Mouse (Mus musculus): ENCODE data around the gene Arfgap1. TPM values are rescaled to one million over a fixed set of nuclear protein-coding genes. Genes with fewer than 3 reads are reported as not detected.

Arfgap1 gene
- polyA plus RNA-seq, 1 experiment: 118 TPM

DNA sequence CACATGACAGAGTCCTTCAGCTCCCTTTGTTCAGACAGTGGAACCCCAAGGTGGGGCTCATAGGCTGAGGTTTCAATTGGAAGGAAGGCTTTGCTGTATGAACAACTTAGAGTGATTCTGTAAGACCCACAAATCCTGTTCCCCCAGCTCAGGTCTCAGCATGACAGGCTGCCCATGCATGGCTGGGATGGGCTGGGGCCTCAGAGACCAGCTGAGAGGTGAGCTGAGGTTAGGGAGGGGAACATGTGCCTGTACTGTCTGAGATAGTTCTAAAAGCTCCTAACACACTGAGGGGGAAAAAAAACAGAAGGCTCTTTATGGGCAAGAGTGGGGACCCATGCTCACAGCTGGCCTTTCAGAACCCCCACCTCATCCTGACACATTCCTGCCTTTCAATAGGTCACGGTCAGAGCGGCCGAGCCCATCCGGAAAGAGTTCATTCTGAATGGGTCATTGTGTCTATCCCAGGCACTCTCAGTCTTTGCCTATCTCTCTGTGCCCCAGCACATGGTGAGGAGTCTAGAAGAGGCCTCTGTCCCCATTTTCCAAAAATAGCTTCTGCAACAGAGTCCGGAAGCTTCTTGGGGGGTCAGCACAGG lies 20.5 kb downstream of the Arfgap1 start:
- WGBS: 16% methylated on average over 5 of the region's 5 CpGs
- DNase-seq: no peak
- no peak for TF ChIP-seq POLR2A (IDR thresholded peaks at IDR 0.05; ENCODE audit: borderline replicate concordance, insufficient read depth, low read length)
- Histone ChIP-seq H3K27ac (ENCODE audit: insufficient read depth, low read length) (no peak overlapping the region), H3K4me3 (replicated peaks; ENCODE audit: insufficient read depth, low read depth, low read length) (no peak overlapping the region), H3K4me1 (ENCODE audit: control insufficient read depth, insufficient read depth, low read length) (no peaks in the 10 kb centered on the region; the same call in 1 of the 2 replicates), H3K27me3 (ENCODE audit: control insufficient read depth, insufficient read depth, low read length) (no peaks in the 10 kb centered on the region)

DNA sequence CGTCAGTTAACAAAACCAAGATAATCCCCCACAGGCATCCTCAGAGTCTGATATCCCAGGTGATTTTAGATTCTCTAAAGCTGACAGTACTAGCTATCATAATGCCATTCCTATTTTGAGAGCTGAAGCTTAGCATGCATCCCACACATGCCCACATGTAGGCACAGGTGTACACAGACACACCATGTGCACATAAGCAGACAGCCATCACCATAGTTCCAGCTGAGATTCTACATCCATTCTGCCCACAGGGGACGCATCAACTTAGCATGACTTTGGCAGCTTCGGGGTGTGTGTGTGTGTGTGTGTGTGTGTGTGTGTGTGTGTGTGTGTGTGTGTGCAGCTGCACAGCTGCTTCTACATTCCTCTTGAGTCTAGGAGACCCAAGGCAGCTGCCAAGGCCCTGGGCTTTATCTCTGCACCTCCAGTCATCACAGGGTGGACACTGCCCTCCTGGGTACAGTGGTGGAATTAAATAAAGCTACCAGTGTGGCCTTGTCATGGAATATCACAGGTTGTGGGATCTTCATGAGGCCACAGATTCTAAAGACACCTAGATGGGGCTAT lies 21.4 kb downstream of the Arfgap1 start:
- TF ChIP-seq POLR2A (IDR thresholded peaks at IDR 0.05; ENCODE audit: borderline replicate concordance, insufficient read depth, low read length): no peak
- no peak for TF ChIP-seq CTCF (IDR thresholded peaks at IDR 0.05; ENCODE audit: borderline replicate concordance, insufficient read depth, low read depth, low read length)
- 59% methylated on average over 3 of the region's 3 CpGs for WGBS
- Histone ChIP-seq H3K4me1 (ENCODE audit: control insufficient read depth, insufficient read depth, low read length) (no peaks in the 10 kb centered on the region; the same call in 1 of the 2 replicates), H3K27ac (ENCODE audit: insufficient read depth, low read length) (no peak overlapping the region), H3K27me3 (ENCODE audit: control insufficient read depth, insufficient read depth, low read length) (no peaks in the 10 kb centered on the region), H3K4me3 (replicated peaks; ENCODE audit: insufficient read depth, low read depth, low read length) (no peak overlapping the region)
- DNase-seq: no peak

DNA sequence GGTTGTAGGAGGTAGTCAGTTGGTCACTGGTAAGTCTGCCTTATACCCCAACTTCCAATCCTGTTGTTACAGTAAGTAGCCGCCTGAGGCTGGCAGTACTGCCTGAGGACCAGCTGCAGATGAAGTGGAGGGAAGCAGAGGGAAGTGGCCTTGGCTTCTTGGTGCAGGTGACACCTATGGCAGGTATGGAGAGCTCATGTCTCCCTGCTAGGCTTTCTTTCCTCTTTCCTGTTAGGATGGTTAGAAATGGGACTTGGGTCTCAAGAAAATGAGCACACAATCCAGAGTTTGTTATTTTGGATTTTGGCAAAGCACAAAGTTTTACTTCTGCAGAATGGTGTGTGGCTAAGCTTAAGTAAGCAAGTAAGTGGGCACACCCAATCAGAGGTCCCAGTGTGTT lies 21.9 kb downstream of the Arfgap1 start:
- DNase-seq: no peak
- TF ChIP-seq POLR2A (IDR thresholded peaks at IDR 0.05; ENCODE audit: borderline replicate concordance, insufficient read depth, low read length): no peak
- no peak for TF ChIP-seq CTCF (IDR thresholded peaks at IDR 0.05; ENCODE audit: borderline replicate concordance, insufficient read depth, low read depth, low read length)
- no peak overlapping the region for H3K27ac ChIP-seq (ENCODE audit: insufficient read depth, low read length)
- no peaks in the 10 kb centered on the region; the same call in 1 of the 2 replicates for H3K4me1 ChIP-seq (ENCODE audit: control insufficient read depth, insufficient read depth, low read length)
- no peaks in the 10 kb centered on the region for H3K27me3 ChIP-seq (ENCODE audit: control insufficient read depth, insufficient read depth, low read length)
- no peak overlapping the region for H3K4me3 ChIP-seq (replicated peaks; ENCODE audit: insufficient read depth, low read depth, low read length)
- WGBS: 84% methylated on average over 1 of the region's 1 CpGs

DNA sequence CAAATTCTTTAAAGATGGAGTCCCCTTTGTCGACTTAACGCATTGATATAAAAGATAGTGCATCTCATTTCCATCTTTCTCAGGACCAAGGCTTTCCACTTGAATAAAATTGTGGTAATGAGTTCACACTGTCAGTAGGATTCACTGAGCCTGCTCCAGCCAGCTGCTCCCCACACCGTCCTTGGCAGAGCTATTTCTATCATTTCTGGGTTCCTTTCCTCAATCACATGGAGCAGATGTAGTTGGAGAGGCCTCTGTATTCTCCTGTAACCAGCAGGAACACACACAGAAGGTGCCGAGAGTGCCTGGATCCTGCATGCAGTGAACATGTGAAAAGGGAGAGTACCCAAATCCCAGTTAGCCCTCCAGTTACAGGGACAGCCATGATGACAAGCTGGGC lies 23.3 kb downstream of the Arfgap1 start:
- no peak overlapping the region for H3K27ac ChIP-seq (ENCODE audit: insufficient read depth, low read length)
- WGBS: 47% methylated on average over 4 of the region's 4 CpGs
- H3K4me1 ChIP-seq (ENCODE audit: control insufficient read depth, insufficient read depth, low read length): no peaks in the 10 kb centered on the region; the same call in 1 of the 2 replicates
- no peak overlapping the region for H3K4me3 ChIP-seq (replicated peaks; ENCODE audit: insufficient read depth, low read depth, low read length)
- H3K27me3 ChIP-seq (ENCODE audit: control insufficient read depth, insufficient read depth, low read length): no peaks in the 10 kb centered on the region
- TF ChIP-seq POLR2A (IDR thresholded peaks at IDR 0.05; ENCODE audit: borderline replicate concordance, insufficient read depth, low read length): no peak
- TF ChIP-seq CTCF (IDR thresholded peaks at IDR 0.05; ENCODE audit: borderline replicate concordance, insufficient read depth, low read depth, low read length): no peak
- no peak for DNase-seq

DNA sequence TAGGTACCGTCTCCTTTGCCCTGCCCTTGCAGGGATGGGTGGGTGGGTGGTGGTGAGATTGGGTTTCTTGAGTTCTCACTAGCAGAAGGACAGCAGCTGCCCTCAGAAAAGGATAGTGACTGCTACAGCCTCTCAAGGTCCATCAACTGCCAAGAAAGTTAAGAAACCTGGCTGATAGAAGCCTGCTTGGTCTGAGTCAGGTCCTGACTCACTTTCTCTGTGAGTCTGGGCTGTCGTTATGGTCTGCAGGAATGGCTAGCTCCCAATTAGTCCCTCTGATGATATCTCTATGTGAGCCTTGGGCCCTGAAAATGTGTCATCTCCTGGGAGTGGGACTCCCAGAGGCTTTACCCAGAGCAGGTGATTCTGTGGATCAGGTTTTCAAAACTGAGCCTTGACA lies 27.3 kb downstream of the Arfgap1 start:
- TF ChIP-seq CTCF (IDR thresholded peaks at IDR 0.05; ENCODE audit: borderline replicate concordance, insufficient read depth, low read depth, low read length): no peak
- TF ChIP-seq POLR2A (IDR thresholded peaks at IDR 0.05; ENCODE audit: borderline replicate concordance, insufficient read depth, low read length): no peak
- H3K4me3 ChIP-seq (replicated peaks; ENCODE audit: insufficient read depth, low read depth, low read length): no peak overlapping the region
- no peak for DNase-seq
- WGBS: 77% methylated on average over 2 of the region's 2 CpGs
- H3K27me3 ChIP-seq (ENCODE audit: control insufficient read depth, insufficient read depth, low read length): no peaks in the 10 kb centered on the region
- H3K4me1 ChIP-seq (ENCODE audit: control insufficient read depth, insufficient read depth, low read length): no peaks in the 10 kb centered on the region
- no peak overlapping the region for H3K27ac ChIP-seq (ENCODE audit: insufficient read depth, low read length)

DNA sequence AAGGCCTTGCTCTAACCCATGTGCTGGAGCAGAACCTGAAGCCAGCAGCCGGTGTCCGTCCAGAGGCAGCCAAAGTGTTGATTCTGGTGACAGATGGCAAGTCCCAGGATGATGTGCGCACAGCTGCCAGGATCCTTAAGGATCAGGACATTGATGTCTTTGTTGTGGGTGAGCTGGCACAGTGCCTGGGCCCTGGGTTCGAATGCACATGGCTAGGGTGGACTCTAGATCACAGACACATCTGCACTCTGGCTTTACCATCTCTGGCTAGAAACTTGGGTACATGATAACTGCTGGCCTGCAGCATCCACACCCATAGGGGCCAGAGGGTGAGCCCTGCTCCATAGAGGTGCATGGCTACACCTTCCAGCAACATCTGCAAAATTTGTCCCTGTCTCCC lies 28.4 kb downstream of the Arfgap1 start:
- Histone ChIP-seq H3K27me3 (ENCODE audit: control insufficient read depth, insufficient read depth, low read length) (no peaks in the 10 kb centered on the region), H3K4me1 (ENCODE audit: control insufficient read depth, insufficient read depth, low read length) (no peaks in the 10 kb centered on the region), H3K4me3 (replicated peaks; ENCODE audit: insufficient read depth, low read depth, low read length) (no peak overlapping the region), H3K27ac (ENCODE audit: insufficient read depth, low read length) (no peak overlapping the region)
- DNase-seq: no peak
- WGBS: 38% methylated on average over 4 of the region's 4 CpGs
- no peak for TF ChIP-seq POLR2A (IDR thresholded peaks at IDR 0.05; ENCODE audit: borderline replicate concordance, insufficient read depth, low read length)
- TF ChIP-seq CTCF (IDR thresholded peaks at IDR 0.05; ENCODE audit: borderline replicate concordance, insufficient read depth, low read depth, low read length): no peak

DNA sequence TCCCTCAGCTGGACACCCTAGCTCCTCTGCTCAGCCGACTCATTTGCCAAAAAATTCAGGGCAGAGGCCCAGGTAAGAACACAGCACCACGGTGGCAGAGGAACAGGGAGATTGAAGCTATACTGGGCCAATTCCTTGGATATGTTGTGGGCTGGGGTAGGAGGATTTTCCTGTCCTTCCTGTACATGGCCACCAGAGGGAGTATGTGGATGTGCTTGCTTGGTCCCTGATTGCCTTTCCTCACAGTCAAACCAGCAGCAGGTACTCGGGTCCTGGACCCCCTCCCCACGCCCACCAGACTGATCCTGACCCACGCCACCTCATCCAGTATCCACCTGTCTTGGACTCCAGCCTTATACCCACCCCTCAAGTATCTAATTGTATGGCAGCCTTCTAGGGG lies 29.4 kb downstream of the Arfgap1 start:
- H3K27ac ChIP-seq (ENCODE audit: insufficient read depth, low read length): no peak overlapping the region
- 4% methylated on average over 5 of the region's 5 CpGs for WGBS
- H3K27me3 ChIP-seq (ENCODE audit: control insufficient read depth, insufficient read depth, low read length): no peaks in the 10 kb centered on the region
- TF ChIP-seq POLR2A (IDR thresholded peaks at IDR 0.05; ENCODE audit: borderline replicate concordance, insufficient read depth, low read length): no peak
- peak; percentile 94 for TF ChIP-seq CTCF (IDR thresholded peaks at IDR 0.05; ENCODE audit: borderline replicate concordance, insufficient read depth, low read depth, low read length)
- DNase-seq: peak; percentile 55 to 64
- no peaks in the 10 kb centered on the region for H3K4me1 ChIP-seq (ENCODE audit: control insufficient read depth, insufficient read depth, low read length)
- no peak overlapping the region for H3K4me3 ChIP-seq (replicated peaks; ENCODE audit: insufficient read depth, low read depth, low read length)

DNA sequence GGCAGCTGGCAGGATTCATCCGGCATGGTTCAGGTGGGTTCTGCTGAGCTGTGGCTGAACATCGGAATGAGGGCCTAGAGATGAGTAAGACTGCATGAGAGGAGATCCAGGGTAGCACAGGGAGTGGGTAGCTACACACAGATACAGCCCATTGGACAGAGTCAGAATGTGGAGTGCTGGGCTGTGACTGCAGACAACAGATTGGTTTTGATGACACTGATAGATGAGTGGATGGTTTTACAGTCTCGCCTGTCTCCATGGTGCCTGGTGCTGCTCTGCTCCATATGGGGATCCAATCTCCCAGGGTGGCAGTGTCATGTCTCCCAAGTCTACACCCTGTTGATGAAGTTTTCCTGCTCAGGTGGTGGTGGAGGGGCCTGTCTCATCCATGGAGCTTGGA lies 29.9 kb downstream of the Arfgap1 start:
- H3K4me3 ChIP-seq (replicated peaks; ENCODE audit: insufficient read depth, low read depth, low read length): no peak overlapping the region
- no peak overlapping the region for H3K27ac ChIP-seq (ENCODE audit: insufficient read depth, low read length)
- no peaks in the 10 kb centered on the region for H3K27me3 ChIP-seq (ENCODE audit: control insufficient read depth, insufficient read depth, low read length)
- 72% methylated on average over 3 of the region's 3 CpGs for WGBS
- DNase-seq: no peak
- TF ChIP-seq CTCF (IDR thresholded peaks at IDR 0.05; ENCODE audit: borderline replicate concordance, insufficient read depth, low read depth, low read length) (no peak), POLR2A (IDR thresholded peaks at IDR 0.05; ENCODE audit: borderline replicate concordance, insufficient read depth, low read length) (no peak)
- H3K4me1 ChIP-seq (ENCODE audit: control insufficient read depth, insufficient read depth, low read length): no peaks in the 10 kb centered on the region
